Mouse (Mus musculus): ENCODE data around the gene Klk5. TPM values are rescaled to one million over a fixed set of nuclear protein-coding genes. Genes with fewer than 3 reads are reported as not detected.

Gene Klk5
- polyA plus RNA-seq, 1 experiment from 2014 or later, result not detected

DNA sequence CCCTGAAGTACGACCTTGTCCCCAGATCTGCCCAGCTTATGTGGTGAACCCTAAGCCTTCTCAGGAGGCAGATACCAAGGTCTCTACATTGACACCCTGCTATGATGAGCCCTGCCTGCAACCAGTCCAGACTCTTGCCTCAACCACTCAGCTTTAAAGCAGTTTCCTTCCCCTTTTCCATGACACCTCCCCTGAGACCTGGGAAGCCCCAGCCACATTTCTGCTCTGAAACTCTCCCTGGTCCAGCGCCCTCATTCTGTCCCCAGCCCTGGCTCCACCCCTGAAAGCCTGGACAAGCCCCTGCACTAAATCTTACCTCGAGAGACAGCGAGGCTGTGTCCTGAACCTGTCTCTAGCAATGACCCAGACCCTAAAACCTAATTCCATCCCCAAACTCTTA is 41.0 kb downstream of the Klk5 start:
- H3K36me3 ChIP-seq (ENCODE audit: control insufficient read depth, insufficient read depth, low read length), result no peaks in the 10 kb centered on the region
- H3K4me2 ChIP-seq, result no peak overlapping the region
- no peak overlapping the region for H3K9ac ChIP-seq (ENCODE audit: low read length)
- no peak overlapping the region for H3K4me3 ChIP-seq (ENCODE audit: low read depth, low read length)
- ATAC-seq (ENCODE audit: low FRiP score), result no peak
- H3K27me3 ChIP-seq (ENCODE audit: control insufficient read depth, insufficient read depth, low read length), result no peaks in the 10 kb centered on the region
- H3K9me3 ChIP-seq (ENCODE audit: control insufficient read depth, low read length), result no peaks in the 10 kb centered on the region
- DNase-seq (ENCODE audit: low spot score, missing footprints), result no peak
- no peaks in the 10 kb centered on the region; the same call in 1 of the 2 replicates for H3K4me1 ChIP-seq (ENCODE audit: control insufficient read depth, insufficient read depth, low read length)
- WGBS, result 17% methylated on average over 4 of the region's 4 CpGs
- no peak overlapping the region for H3K27ac ChIP-seq (ENCODE audit: low read depth, low read length)

DNA sequence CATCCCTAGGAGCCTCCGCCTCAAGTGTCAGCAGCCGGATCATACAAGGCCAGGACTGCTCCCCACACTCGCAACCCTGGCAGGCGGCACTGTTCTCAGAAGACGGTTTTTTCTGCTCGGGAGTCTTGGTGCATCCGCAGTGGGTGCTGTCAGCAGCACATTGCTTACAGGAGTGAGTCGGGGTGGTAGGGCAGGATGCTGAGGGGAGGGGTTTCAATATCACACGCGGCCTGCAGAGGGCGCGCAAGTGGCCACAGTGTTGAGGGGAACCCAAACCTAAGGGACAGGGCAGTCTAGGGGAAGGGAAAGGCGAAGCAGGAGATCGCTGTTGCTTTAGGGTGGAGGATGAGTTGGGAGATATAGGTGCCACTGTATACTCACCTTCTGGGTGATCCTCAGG is 41.8 kb downstream of the Klk5 start:
- peak overlapping the region; percentile 29; the same call in 1 of the 2 replicates for H3K4me2 ChIP-seq
- 9% methylated on average over 14 of the region's 14 CpGs for WGBS
- peak overlapping the region; percentile 36; the same call in 1 of the 2 replicates for H3K9ac ChIP-seq (ENCODE audit: low read length)
- no peaks in the 10 kb centered on the region for H3K27me3 ChIP-seq (ENCODE audit: control insufficient read depth, insufficient read depth, low read length)
- no peaks in the 10 kb centered on the region; the same call in 1 of the 2 replicates for H3K4me1 ChIP-seq (ENCODE audit: control insufficient read depth, insufficient read depth, low read length)
- H3K9me3 ChIP-seq (ENCODE audit: control insufficient read depth, low read length), result no peaks in the 10 kb centered on the region
- peak; percentile 61 for ATAC-seq (ENCODE audit: low FRiP score)
- no peaks in the 10 kb centered on the region for H3K36me3 ChIP-seq (ENCODE audit: control insufficient read depth, insufficient read depth, low read length)
- H3K4me3 ChIP-seq (ENCODE audit: low read depth, low read length), result no peak overlapping the region
- peak; percentile 97 for DNase-seq (ENCODE audit: low spot score, missing footprints)
- no peak overlapping the region for H3K27ac ChIP-seq (ENCODE audit: low read depth, low read length)

DNA sequence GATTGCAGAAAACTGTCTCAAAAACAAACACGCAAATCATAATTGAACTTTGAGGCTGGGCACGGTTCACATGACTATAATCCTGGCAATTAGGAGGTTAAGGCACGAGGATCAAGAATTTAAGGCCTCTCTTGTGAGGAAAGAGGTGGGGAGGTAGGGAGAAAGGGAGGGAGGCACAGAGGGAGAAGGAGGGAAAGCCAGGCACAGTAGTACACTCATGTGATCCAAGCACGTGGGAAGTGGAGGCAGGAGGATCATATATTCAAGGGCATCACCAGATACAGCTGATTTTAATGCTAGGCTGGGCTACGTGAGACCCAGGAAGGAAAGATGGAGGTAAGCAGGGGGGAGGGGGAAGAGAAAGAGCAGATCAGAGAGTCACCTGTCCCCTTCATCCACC is 49.6 kb downstream of the Klk5 start:
- DNase-seq (ENCODE audit: low spot score, missing footprints) (no peak), ATAC-seq (ENCODE audit: low FRiP score) (no peak)
- no peaks in the 10 kb centered on the region for H3K4me1 ChIP-seq (ENCODE audit: control insufficient read depth, insufficient read depth, low read length)
- H3K4me3 ChIP-seq (ENCODE audit: low read depth, low read length), result no peak overlapping the region
- no peaks in the 10 kb centered on the region for H3K9me3 ChIP-seq (ENCODE audit: control insufficient read depth, low read length)
- no peak overlapping the region for H3K4me2 ChIP-seq
- no peak overlapping the region for H3K27ac ChIP-seq (ENCODE audit: low read depth, low read length)
- no peaks in the 10 kb centered on the region for H3K27me3 ChIP-seq (ENCODE audit: control insufficient read depth, insufficient read depth, low read length)
- H3K9ac ChIP-seq (ENCODE audit: low read length), result no peak overlapping the region
- H3K36me3 ChIP-seq (ENCODE audit: control insufficient read depth, insufficient read depth, low read length), result no peaks in the 10 kb centered on the region
- WGBS, result 72% methylated on average over 5 of the region's 5 CpGs

DNA sequence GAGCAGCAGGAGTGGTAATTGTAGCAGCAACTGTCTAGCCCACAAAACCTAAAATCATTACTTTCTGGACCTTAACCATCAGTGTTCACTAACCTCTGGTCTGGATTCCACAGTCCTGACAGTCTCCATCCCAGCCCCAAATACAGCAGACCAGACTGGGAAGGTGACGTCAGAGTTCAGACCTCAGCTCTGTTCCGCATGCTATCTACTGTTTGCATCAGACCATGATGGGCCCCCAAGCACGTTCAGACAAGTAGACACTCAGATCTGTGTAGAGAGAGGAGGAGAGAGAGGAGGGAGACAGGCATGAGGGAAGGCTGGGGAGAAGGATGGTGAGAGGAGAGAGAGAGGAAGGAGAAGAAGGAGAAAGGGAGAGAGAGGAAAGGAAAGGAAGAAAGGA is 50.0 kb downstream of the Klk5 start:
- no peak for DNase-seq (ENCODE audit: low spot score, missing footprints)
- no peaks in the 10 kb centered on the region for H3K36me3 ChIP-seq (ENCODE audit: control insufficient read depth, insufficient read depth, low read length)
- no peaks in the 10 kb centered on the region for H3K27me3 ChIP-seq (ENCODE audit: control insufficient read depth, insufficient read depth, low read length)
- no peak for ATAC-seq (ENCODE audit: low FRiP score)
- H3K4me3 ChIP-seq (ENCODE audit: low read depth, low read length), result no peak overlapping the region
- H3K27ac ChIP-seq (ENCODE audit: low read depth, low read length), result no peak overlapping the region
- H3K9me3 ChIP-seq (ENCODE audit: control insufficient read depth, low read length), result no peaks in the 10 kb centered on the region
- H3K9ac ChIP-seq (ENCODE audit: low read length), result no peak overlapping the region
- no peaks in the 10 kb centered on the region for H3K4me1 ChIP-seq (ENCODE audit: control insufficient read depth, insufficient read depth, low read length)
- no peak overlapping the region for H3K4me2 ChIP-seq
- 64% methylated on average over 3 of the region's 3 CpGs for WGBS

DNA sequence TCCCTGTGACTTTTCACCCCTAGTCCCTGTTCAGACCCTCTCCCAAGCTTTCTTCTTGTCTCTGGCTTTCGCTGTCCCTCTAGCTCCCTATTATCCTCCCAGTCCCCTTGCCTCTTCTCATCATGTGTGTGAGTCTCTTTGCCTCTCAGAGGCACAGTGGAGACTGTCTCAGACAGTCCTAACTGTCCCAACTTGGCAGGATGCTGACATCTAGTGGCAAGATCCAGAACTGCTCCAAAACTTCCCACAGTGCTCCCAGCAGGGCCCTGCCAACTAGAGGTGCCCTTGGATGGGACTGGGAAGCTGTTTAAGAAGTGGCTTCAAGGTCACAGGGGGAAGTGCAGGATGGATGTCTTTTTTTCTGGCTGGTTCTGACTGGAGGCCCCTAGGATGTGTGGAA is 53.1 kb downstream of the Klk5 start:
- DNase-seq (ENCODE audit: low spot score, missing footprints), result peak; percentile 99
- Histone ChIP-seq H3K4me2 (no peak overlapping the region), H3K9ac (ENCODE audit: low read length) (no peak overlapping the region), H3K27ac (ENCODE audit: low read depth, low read length) (no peak overlapping the region), H3K36me3 (ENCODE audit: control insufficient read depth, insufficient read depth, low read length) (no peaks in the 10 kb centered on the region), H3K4me1 (ENCODE audit: control insufficient read depth, insufficient read depth, low read length) (no peaks in the 10 kb centered on the region), H3K4me3 (ENCODE audit: low read depth, low read length) (no peak overlapping the region), H3K27me3 (ENCODE audit: control insufficient read depth, insufficient read depth, low read length) (no peaks in the 10 kb centered on the region), H3K9me3 (ENCODE audit: control insufficient read depth, low read length) (no peaks in the 10 kb centered on the region)
- 12% methylated on average over 1 of the region's 1 CpGs for WGBS
- peak; percentile 91 for ATAC-seq (ENCODE audit: low FRiP score)

Other genes with a start within 250 kb of the Klk5 start
- gene Zfp819, start 234.8 kb upstream of the Klk5 start, polyA plus RNA-seq (2014; fragmentation: Nextera tagmentation; extraction: Ambion mirVana), result 0.23 and 0.64 TPM in 2 replicates
- gene Ceacam18, start 207.3 kb upstream of the Klk5 start, polyA plus RNA-seq (2014; fragmentation: Nextera tagmentation; extraction: Ambion mirVana), result not detected in 2 replicates
- gene Siglece, start 181.8 kb upstream of the Klk5 start, polyA plus RNA-seq (2014; fragmentation: Nextera tagmentation; extraction: Ambion mirVana), result 0.26 and 0.51 TPM in 2 replicates
- 9.3 and 9.9 TPM in 2 replicates for gene Ctu1, start 170.0 kb upstream of the Klk5 start, polyA plus RNA-seq (2014; fragmentation: Nextera tagmentation; extraction: Ambion mirVana)
- not detected in 2 replicates for gene Klk14, start 151.6 kb upstream of the Klk5 start, polyA plus RNA-seq (2014; fragmentation: Nextera tagmentation; extraction: Ambion mirVana)
- 0.29 TPM in 1 of 2 replicates, not detected in the other for gene Klk13, start 129.4 kb upstream of the Klk5 start, polyA plus RNA-seq (2014; fragmentation: Nextera tagmentation; extraction: Ambion mirVana)
- gene Klk12, start 73.1 kb upstream of the Klk5 start, polyA plus RNA-seq (2014; fragmentation: Nextera tagmentation; extraction: Ambion mirVana), result not detected in 2 replicates
- gene Klk11, start 67.4 kb upstream of the Klk5 start, polyA plus RNA-seq (2014; fragmentation: Nextera tagmentation; extraction: Ambion mirVana), result 0.19 TPM in 1 of 2 replicates, not detected in the other
- 0.19 and 0.29 TPM in 2 replicates for gene Klk10, start 60.9 kb upstream of the Klk5 start, polyA plus RNA-seq (2014; fragmentation: Nextera tagmentation; extraction: Ambion mirVana)
- not detected in 2 replicates for gene Klk9, start 50.1 kb upstream of the Klk5 start, polyA plus RNA-seq (2014; fragmentation: Nextera tagmentation; extraction: Ambion mirVana)
- gene Klk8, start 44.4 kb upstream of the Klk5 start, polyA plus RNA-seq (2014; fragmentation: Nextera tagmentation; extraction: Ambion mirVana), result 7.6 and 7.8 TPM in 2 replicates
- gene Klk7, start 30.7 kb upstream of the Klk5 start, polyA plus RNA-seq (2014; fragmentation: Nextera tagmentation; extraction: Ambion mirVana), result 0.10 TPM in 1 of 2 replicates, not detected in the other
- 0.40 TPM in 1 of 2 replicates, not detected in the other for gene Klk6, start 17.5 kb upstream of the Klk5 start, polyA plus RNA-seq (2014; fragmentation: Nextera tagmentation; extraction: Ambion mirVana)
- gene Klk4, start 39.2 kb downstream of the Klk5 start, polyA plus RNA-seq (2014; fragmentation: Nextera tagmentation; extraction: Ambion mirVana), result not detected in 2 replicates
- not detected in 2 replicates for gene Klk15, start 91.8 kb downstream of the Klk5 start, polyA plus RNA-seq (2014; fragmentation: Nextera tagmentation; extraction: Ambion mirVana)
- not detected in 2 replicates for gene Klk1b8, start 108.7 kb downstream of the Klk5 start, polyA plus RNA-seq (2014; fragmentation: Nextera tagmentation; extraction: Ambion mirVana)
- gene Klk1b1, start 124.8 kb downstream of the Klk5 start, polyA plus RNA-seq (2014; fragmentation: Nextera tagmentation; extraction: Ambion mirVana), result not detected in 2 replicates
- not detected in 2 replicates for gene Klk1b9, start 134.1 kb downstream of the Klk5 start, polyA plus RNA-seq (2014; fragmentation: Nextera tagmentation; extraction: Ambion mirVana)
- not detected in 2 replicates for gene Klk1b11, start 153.9 kb downstream of the Klk5 start, polyA plus RNA-seq (2014; fragmentation: Nextera tagmentation; extraction: Ambion mirVana)
- not detected in 2 replicates for gene Klk1b26, start 170.2 kb downstream of the Klk5 start, polyA plus RNA-seq (2014; fragmentation: Nextera tagmentation; extraction: Ambion mirVana)
- not detected in 2 replicates for gene Klk1b27, start 210.3 kb downstream of the Klk5 start, polyA plus RNA-seq (2014; fragmentation: Nextera tagmentation; extraction: Ambion mirVana)

Data from midbrain, embryonic 11.5 days (tissue).